Mouse (Mus musculus) retina, adult 2 months (tissue): ENCODE data around the gene Pde4d.
"Not testable (repeated sequence)": the region's sequence is repeated elsewhere in the genome, so short reads cannot be mapped to it uniquely, and the experiment has no call there.

Experiments used
- DNase-seq: peaks from one replicate; pipeline ENCODE4 v3.0.0-alpha.2; 2012; ENCODE audit warnings: low read depth, low spot score

Gene Pde4d

DNA sequence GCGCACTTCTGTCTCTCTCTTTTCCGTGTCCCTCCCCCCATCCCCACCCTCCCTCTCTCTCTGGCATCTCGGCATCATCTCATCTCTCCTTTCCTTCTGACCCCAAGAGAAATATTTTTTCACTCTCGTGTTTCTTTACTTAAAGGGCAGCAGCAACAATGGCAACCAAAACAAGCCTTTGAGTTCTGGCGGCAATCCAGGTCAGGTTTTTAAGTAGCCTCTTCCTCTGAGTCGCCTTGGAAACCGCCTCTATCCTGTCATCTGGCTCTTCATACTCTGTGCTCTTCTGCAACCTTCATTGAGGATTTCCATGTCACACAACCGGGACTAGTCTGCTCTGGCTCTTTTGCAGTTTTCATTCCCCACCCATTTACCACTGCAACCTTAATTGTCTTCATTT, 1430.6 kb downstream of the Pde4d start:
- no peak for DNase-seq

DNA sequence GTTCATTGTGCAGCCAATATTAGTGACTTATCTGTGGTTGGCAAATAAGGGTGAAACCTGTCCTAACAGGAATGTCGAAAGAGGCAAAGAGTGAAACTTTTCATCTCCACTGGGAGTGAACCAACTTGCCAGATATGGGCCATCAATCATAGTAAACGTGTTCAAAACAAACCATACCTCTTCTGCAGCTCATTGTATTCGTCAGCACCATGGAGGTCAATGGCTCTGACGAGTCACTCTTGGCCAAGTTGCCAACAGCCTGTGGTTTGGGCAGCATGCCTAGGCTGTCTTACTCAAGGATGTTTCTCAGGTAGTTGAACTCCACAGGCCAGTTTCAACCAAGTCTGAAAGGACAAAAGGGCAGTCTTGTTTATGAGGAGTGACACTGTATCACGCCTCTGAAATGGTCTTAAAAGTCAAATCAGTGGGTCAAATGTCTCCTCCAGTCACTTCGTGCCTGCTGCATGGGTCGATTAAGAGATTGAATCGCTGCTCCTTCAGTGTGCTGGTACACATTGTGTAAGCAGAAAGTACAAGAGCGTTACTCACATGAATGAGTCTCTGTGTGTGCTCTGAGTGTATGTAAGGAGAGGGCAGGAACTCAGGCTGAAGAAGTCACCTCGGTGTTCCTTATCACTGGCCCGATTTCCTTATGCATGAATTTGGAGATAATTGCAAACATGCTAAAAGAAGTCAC, 1431.6 kb downstream of the Pde4d start:
- no peak for DNase-seq

DNA sequence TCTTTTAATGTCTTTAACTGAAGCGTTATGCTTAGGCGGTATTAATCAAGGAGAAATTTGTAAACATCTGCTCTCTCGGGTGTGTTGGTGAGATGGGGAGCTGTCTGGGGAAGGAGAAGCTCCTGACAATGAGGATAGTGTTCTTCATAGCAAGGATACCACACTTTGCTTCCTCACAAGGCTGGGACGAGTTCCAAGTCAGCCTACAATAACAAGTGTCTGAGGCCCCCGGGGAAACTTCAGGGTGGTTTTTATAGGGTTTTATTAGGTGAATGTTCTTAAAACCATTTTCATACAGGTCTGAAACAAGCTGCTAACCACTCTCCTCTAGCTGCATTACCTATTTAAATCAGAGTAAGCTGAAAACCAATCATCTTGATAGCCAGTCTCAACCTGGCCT, 1433.9 kb downstream of the Pde4d start:
- DNase-seq = no peak

DNA sequence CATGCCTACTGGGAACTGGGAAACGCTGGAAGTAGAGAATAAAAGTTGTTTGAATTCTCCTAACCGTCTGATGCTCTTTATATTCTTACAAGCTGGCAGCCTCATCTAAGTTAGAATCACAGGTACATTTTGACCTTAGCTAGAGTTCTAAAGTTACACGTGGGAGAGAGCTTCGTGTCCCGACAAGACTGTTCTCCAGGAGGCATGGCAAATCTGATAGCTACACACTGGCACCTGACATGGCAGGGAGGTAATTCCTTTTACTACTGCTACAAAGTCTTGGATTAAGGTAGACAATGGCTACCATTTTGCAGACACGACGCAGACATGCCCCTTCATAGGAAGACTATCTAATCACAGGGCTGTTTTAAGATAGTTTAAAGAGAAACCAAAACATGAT, 1435.1 kb downstream of the Pde4d start:
- no peak for DNase-seq

DNA sequence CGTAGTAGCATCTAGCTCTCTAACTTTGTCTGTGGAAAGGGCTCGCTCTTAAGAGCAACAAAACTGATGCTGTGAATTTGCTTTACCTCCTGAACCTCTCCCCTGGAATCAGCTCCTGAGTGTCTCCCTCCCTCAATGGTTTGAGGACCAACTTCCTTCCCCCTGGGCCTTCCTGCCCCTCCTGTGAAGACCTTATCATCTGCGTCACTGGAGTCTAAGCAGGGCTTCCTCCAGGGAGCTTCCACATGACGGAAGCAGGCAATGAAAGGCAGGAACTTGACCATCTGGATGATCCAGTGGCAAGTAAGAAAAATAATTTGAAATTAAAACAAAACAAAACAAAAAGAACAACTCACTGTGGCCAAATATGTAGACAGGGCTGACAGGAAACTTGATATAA, 1438.5 kb downstream of the Pde4d start:
- DNase-seq = no peak

DNA sequence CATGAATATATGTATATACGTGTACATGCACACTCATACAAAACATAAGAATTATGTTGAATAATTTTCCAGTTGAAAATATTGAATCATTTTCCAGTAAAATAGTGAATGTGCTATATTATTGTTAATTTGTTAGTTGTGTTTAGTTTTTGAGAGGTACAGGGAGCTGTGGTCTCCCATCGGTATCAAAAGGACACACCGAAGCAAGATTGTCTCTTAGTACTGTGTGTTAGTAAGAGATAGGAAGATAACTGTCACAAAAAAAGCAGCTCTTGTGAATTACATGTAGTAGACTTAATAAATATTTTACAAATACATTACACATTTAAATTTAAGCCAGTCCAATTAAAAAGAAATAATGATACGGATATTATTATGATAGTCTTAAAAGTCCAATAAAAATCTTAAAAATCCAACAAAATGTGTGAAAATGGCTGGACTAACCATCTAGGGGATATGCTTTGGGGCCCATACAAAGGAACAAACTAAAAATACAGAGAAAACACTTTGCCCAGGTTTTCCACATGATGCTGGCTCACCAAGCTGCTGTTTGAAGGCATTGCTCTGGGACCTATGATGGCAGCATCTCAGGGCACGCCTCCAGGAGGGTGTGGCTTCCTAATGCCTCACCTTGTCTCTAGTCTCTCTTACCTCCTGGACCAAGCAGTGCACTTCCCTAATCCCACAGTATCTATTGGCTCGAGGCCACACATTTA, 1441.6 kb downstream of the Pde4d start:
- no peak for DNase-seq

DNA sequence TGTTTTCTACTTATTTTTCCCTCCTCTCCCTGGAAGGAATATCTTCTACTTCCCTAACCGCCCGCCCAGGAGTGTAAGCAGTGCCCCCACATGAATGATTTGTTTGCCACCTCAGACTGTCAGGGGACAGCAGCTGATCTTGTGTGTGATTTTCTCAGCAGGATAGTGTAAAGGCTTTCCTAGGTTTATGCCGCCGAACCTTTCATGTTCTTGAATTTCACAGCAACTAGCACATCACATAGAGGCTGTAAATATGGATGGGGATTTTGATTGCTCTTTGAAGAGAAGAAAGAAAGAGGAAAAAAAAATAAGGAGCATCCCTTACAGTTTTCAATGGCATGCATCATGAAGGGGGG, 1442.1 kb downstream of the Pde4d start:
- DNase-seq = no peak

DNA sequence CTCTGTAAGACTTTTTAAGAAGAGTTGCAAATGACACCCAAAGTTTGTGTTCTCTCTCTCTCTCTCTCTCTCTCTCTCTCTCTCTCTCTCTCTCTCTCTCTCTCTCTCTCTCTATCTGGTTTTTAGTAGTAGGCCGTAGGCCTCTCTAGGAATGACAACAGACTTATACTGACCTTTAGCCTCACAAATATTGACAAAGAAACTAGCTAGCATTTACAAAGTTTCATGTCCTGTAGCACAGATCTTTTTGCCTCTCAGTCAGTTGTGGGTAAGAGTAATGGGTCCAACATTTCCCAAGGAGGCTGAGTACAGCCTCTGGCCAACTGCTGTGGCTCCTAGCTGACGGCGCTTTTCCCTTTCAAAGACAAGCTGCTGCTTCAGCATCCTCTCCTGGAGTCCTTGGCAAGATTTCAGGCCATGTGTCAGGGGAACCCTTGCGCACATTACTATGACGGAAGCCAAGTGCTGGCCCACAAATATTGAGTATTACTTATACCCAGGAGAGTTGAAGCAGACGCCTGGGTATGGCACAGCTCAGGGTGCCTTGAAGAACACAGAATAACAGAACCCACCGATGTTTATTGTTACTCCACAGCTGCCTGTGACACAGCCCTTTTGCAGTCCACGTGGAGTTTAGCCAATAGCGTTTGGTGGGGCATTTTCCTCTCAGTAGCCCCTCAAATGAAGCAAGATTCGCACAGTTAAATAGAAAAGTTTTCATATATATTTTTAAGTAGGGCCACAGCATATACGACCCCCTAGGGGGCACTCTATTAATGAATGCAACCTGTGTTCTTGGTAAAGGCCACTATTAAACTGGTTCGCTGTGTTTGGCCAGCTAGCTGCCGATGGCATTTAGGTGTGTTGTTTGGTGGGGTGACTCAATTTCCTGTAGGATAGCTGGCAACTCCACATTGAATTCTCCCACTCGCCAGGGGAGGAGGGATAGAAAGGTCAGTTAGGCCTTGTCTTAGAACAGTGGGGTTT, 1450.0 kb downstream of the Pde4d start:
- DNase-seq = no peak

DNA sequence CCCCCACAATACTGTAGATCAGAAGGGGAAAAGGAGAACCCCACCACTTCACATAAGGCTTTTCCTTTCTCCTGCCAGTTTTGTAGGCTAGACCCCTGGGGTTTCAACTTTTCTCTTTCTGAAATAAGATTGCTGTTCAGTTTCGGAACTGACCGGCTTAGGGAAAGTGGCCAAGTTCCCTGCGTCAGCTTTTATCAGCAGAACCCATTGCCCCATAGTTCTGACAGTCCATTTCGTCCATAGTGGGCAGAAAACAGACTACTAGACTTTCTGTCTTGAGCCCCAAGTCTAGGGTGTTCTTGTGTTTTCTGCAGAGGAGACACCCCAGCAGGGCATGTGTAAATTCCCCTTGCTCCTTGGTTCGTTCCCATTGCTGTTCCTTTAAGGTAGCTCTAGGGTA, 1452.1 kb downstream of the Pde4d start:
- no peak for DNase-seq

DNA sequence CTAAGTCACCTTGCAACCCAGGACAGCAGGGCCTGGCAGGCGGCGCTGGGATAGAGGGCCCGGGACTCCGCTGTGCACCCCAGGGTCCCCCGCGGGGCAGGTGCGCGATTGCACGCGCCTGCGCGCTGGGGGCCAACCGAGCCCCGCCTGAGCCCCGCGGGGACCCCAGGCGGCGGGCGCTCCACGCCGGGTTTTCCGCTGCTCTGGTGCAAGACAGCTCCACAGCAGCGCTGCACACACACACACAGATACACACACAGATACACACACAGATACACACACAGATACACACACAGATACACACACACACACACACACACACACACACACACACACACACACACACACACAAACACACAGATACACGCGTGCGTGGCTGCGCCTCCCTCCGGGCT, 1452.7 kb downstream of the Pde4d start:
- DNase-seq = not testable (repeated sequence)

DNA sequence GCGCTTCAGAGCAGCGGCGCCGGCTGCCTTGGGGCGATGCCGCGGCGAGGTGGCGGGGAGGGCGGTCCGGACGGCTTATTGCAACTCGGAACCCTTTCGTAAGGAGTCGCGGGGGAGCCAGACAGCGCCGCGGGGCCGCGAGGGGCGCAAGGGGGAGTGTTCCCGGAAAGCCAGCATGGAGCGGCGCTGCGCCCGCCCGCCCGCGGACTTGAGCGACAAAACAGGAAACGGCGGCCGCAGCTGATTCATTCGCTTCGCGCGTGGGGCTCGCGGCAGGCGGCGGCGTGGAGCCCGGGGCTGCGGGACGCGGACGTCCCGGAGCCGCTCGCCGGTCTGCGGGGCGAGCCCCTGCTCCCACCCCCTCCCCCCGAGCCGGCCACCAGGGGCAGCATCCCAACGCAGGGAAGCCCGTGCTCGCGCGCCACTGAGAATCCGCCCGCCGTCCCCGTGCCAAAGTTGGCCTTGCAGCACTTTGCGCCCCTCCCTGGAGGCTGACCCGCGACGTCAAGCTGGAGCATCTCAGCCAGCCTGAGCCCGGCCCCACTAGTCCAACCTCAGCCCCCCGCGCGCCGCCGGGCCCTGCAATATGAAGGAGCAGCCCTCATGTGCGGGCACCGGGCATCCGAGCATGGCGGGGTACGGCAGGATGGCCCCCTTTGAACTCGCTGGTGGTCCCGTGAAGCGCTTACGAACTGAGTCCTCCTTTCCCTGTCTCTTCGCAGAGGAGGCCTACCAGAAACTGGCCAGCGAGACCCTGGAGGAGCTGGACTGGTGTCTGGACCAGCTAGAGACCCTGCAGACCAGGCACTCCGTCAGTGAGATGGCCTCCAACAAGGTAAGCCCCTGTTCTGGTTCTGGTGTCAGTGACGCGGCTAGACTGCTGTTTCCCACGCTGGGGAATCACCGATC, 1453.4 kb downstream of the Pde4d start:
- DNase-seq = no peak

DNA sequence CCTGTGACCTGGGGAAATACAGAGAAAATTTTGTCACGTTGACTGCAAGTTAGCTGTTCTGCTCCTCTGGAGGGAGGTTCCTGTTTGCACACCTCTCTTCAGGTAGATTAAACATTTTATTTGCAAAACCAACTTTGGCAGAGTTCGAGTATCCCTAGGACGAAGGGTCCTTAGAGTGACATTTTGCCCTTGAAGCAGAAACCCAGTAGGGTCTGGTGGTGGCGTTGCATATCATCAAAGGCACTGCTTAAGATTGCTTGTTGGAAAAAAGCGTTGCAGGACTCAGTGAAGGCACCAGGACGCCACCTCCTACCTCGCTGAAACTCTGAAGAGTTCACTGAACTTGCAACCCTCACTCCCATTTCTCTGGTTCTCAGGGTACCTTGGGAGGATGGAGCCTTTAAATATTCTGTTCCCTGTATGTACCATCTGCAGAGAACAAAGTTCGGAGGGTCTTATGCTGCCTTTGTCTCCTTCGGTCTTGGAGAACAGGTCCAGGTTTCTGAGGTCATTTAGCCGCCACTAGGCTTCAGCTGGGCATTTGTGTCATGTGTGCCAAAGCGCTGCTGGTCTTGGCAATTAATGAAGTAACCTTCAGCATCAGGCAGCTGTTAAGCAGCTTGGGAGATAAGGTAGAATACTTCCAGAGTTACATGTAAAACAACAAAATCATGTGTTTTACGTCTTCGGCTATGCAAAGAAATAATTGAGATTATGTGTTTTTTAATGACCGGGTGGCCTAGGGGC, 1454.2 kb downstream of the Pde4d start:
- DNase-seq = no peak

DNA sequence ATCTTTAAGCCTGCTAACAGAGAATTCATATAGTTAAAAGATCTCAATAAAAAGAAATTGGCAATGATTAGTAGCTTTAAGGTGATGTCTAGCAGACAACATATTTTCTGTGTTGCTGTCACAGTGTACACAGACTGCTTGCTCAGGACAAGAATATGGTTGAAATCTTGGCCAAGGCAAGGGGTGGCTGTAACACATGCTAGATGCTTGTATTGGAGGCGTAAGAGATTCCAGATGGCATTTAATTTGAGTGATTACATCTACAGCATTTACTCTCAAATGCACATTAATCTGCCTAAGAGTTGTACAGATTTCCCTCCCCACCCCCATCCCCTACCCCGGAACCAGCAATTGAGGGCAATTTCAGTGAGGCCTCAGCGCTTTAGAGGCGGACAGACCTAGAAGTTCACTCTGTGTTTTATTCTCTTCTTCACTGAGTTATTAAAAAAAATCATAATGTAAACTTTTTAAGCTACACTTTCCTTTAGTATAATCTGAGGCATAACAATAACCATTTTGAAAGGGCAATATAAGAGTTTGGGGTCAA, 1456.7 kb downstream of the Pde4d start:
- DNase-seq = no peak

DNA sequence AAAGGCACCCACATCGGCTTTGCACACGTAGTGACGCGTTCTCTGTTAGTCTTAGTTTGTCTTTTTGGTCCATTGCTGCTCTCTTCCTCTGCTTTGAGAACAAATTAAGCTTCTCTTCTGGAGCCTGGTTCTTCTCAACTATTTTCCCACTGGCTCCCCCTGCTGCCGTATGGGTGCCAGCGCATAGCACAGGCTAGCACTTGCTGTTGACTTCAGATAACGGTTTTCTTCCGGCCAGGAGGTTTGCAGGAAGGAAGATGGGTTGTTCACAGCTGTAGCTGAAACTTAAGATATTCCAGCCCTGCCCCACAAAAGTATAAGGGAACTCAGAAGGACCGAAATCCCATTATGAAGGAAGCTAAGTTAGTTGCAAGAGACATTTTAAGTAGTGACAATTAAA, 1457.9 kb downstream of the Pde4d start:
- no peak for DNase-seq

DNA sequence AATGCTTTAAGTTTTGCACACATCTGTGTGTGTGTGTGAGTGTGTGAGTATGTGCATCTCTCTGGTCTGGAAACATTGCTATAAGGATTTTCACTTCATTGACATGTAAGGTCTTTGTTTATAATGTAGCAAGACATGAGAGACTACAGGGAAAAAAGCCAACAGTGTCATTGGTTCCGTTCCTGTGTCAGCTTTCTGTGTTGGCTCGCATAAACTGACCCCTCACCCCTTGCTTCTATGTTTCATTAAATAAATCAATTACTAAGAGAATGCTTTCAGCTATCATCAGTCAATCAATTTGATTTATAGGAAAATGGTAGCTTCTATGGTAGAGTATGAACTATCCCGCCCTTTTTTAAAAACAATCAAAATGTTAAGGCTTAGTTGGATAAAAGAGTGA, 1458.6 kb downstream of the Pde4d start:
- no peak for DNase-seq

DNA sequence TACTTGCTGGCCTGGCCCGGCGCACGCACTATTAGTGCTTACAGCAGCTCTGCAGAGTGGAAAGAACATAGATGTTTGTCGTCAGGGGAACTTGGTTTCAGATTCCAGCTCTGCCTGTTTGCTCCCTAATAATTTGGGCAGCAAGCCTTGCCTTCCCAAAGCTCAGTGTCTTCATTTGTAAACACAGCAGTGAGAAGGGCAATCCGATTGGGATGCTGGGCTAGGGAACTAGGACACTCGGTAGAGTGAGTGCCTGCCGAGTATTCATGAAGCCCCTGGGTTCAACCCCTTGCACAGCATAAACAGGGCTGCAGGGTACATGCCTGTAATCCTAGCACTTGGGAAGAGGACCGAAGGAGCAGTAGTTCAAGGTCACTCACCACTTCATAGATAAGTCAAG, 1459.4 kb downstream of the Pde4d start:
- DNase-seq = no peak

DNA sequence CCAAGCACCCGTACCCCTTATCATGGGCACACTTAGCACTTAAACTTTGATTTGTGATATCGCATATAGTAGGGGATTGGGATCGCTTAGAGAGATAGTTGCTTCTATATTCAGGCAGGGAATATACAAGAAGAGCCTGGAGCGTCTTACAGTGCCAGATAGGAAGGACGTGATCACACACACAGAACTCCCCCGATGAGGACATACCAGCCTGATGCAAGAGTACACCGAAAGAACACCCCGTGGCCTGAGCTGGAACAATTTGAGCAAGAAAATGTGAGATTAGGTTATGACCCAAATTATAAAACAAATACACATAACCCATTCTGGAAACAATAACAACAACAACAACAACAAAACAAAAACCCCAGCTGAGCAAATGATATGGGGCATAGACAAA, 1461.2 kb downstream of the Pde4d start:
- DNase-seq = no peak

DNA sequence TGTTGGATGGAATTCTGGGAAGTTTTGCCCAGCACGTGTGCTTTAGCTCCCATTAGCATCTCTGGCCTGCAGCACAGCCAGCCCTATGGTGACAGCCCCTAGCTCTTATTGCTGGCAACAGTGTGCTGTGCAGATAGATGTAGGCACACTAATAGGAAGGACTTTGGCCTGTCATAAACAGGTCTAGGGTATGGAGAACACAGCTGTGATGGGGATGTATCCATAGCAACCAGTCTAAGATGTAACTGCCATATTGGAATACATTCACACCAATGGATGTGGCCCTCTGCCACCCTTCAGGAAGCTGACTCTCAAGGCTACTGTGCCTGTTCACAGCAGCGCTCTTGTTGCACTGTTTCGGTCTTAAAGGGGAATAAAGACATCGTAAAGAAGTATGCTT, 1462.9 kb downstream of the Pde4d start:
- no peak for DNase-seq

DNA sequence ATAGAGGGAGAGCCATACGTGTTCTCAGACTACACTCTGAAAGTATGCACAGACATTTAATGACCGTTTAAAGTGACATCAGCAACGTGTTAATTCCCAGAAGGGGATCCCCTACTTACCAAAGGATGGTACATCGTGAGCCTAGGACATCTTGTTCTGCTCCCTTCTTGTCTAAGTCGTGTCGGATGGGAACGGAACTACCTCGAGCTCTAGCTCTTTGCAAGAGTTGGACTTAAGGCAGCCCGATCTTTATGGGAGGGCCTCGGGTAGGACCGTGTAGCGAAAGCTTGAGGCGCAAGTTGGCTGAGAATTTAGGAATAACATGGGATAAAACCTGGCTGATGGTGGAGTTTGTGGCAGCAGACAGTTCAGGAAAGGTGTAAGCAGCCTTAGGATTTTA, 1464.5 kb downstream of the Pde4d start:
- DNase-seq = no peak

DNA sequence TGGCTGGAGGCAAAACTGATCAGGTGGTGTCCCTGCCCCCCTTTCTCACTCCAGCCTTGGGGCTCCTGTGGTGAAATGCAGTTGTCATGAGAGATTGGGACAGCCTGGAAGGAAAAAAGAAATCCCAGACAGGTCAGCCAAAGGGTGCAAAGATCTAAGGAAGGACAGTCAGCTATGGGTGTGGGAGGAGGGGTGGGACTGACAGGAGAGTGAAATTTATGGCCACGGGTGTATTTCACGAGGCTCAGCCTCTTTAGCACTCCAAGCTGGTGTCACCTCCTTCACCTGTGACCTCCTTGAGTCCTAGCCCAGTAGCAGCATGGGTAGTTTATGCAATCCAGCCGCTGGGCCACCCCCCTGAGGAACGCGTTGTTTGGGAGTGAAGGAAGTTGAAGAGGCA, 1465.1 kb downstream of the Pde4d start:
- DNase-seq = no peak
